Mouse (Mus musculus): ENCODE results near the gene Esyt2.

DNA sequence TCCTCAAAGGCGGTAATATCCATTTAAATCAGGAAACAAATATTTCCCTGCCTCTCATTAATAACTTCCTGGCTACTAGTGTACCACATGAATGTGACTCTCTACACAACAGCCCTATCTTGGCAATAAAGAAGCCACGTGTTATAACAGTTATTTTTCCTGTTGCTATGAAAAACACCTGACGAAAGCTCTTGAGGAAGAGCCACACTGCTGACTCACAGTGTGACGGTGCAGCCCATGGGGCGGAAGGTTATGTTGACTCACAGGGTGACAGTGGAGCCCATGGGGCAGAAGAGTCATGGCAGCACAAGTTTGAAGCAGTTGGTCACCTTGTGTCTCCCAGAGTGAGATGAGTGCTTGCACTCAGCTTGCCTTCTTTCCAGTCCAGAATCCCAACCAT is 11.5 kb upstream of the Esyt2 start:
- no peak for TF ChIP-seq CTCF (IDR thresholded peaks at IDR 0.05)
- TF ChIP-seq POLR2A (IDR thresholded peaks at IDR 0.05; ENCODE audit: insufficient read depth, low read depth, low read length): no peak
- TF ChIP-seq EP300 (IDR thresholded peaks at IDR 0.05; ENCODE audit: insufficient read depth, low read depth, low read length): no peak
